Mouse (Mus musculus): ENCODE measurements at regions not wholly inside any gene's neighbourhood (a gene's known extent, or its start where the extent isn't known, plus 50 kb on each side); places are given as distances from the start of the nearest gene placed in this dataset.

- no peak for TF ChIP-seq POLR2A (IDR thresholded peaks at IDR 0.05; ENCODE audit: low read depth, low read length)
- TF ChIP-seq CTCF (conservative IDR thresholded peaks at IDR 0.05; ENCODE audit: insufficient read depth, insufficient read length, low read depth, low read length) = no peak
Observed at GRCm38 (mm10) chr13:110556355-110557095, 161.7 kb downstream of the Plk2 start.

Data from kidney, adult 2 months (tissue).